Mouse (Mus musculus) liver, adult 2 months (tissue): ENCODE results near the gene Map4k5.

ENCODE experiments used
- CTCF ChIP-seq: fragments of 200-500 bp; IDR thresholded peaks from 2 replicates; pipeline ENCODE4 v1.5.1; 2011; ENCODE audit warnings: low read depth, low read length, control low read depth
- POLR2A ChIP-seq: fragments of 200-500 bp; IDR thresholded peaks from 2 replicates; pipeline ENCODE4 v1.6.1; 2011; ENCODE audit warnings: low read length, control low read depth; ENCODE audit not compliant: insufficient read depth; ENCODE audit errors: extremely low read depth

DNA sequence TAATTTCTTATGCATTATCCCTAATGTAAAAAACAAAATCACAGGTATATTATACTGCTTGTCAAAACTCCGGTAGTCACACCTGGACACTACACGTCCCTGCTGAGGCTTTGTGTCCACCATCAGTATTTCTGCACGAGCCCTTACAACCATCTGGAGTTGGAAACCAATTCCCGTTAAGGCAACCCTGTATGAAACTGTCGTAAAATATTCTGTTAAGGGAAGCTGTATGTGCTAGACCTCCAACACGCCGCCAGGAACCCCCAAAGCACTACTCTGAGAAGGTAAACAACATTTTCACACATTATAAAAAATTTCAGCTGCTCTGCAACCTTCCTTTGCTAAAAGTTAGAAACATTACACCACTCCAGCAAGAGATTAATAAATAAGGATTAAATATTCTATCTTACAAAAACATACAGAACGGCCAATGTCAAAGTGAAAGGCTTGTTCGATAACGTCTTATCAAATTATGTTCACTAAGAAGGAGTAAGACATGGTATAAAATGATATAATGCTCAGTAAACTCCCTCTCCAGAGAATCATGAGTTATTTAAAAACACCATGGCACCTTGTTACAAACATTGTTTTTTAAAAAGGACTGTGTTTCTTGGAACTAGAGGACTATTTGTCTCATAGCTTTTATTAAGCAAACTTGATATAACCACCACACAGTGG is 88.5 kb downstream of the Map4k5 start:
- TF ChIP-seq POLR2A: no peak
- no peak for TF ChIP-seq CTCF
